Mouse (Mus musculus) layer of hippocampus, postnatal 25 days (tissue): ENCODE data around the gene Gm28308. TPM values are rescaled to one million over a fixed set of nuclear protein-coding genes. Genes with fewer than 3 reads are reported as not detected.

ENCODE experiments used
- DNase-seq, 2 experiments: peaks; one replicate each; pipeline ENCODE4 v3.0.0; 2022; ENCODE audit warnings: mixed read lengths in 2 of 2, low spot score in 1 of 2; ENCODE audit errors: extremely low spot score in 1 of 2
- microRNA-seq, 2 experiments: library from miRNA; unstranded; fragments of <30 nt; microRNA quantifications; one replicate each; pipeline ENCODE4 v1.2.0; 2021
- total RNA-seq, 2 experiments: library from RNA; stranded (reverse); gene quantifications; 2 replicates each; pipeline ENCODE4 v1.2.3; 2021

The Gm28308 gene
- total RNA-seq, 2 experiments from 2014 or later: not detected

- no peak for DNase-seq
Measured at GRCm38 (mm10) chr6:52118903-52119635, 94.1 kb downstream of the Gm28308 start.

- no peak for DNase-seq
Measured at GRCm38 (mm10) chr6:52115899-52116298, 97.2 kb downstream of the Gm28308 start.

Small RNA genes within 50 kb of the gene (microRNA-seq; reads per million reads assigned to microRNA genes)
- gene Mir196b: 1.2 to 17.1 reads per million in 2 experiments

Other genes with a start within 250 kb of the Gm28308 start
- 10 to 100 TPM; 13.1 to 13.6 TPM for gene Skap2, start 200.8 kb downstream of the Gm28308 start, total RNA-seq
- not detected for gene Hoxa1, start 55.0 kb downstream of the Gm28308 start, total RNA-seq
- gene Hoxa2, start 48.5 kb downstream of the Gm28308 start, total RNA-seq: not detected
- gene 5730596B20Rik, start 35.8 kb downstream of the Gm28308 start, total RNA-seq: not detected
- not detected for gene Hoxa4, start 21.6 kb downstream of the Gm28308 start, total RNA-seq
- not detected for gene Hoxa5, start 8.8 kb downstream of the Gm28308 start, total RNA-seq
- gene Hoxa6, start 4.6 kb downstream of the Gm28308 start, total RNA-seq: not detected
- not detected for gene Hoxa3, start within 50 bp of the Gm28308 start, total RNA-seq
- not detected for gene Hoxa7, start 8.5 kb upstream of the Gm28308 start, total RNA-seq
- gene Hoxa9, start 17.8 kb upstream of the Gm28308 start, total RNA-seq: not detected
- not detected for gene Hoxa10, start 27.5 kb upstream of the Gm28308 start, total RNA-seq
- gene Hoxa11, start 32.5 kb upstream of the Gm28308 start, total RNA-seq: not detected
- gene Hoxa13, start 47.5 kb upstream of the Gm28308 start, total RNA-seq: not detected
- not detected for gene Evx1, start 100.2 kb upstream of the Gm28308 start, total RNA-seq